Mouse (Mus musculus) liver, postnatal 0 days (tissue): Measurements from ENCODE around the gene Pgpep1. TPM values are rescaled to one million over a fixed set of nuclear protein-coding genes. Genes with fewer than 3 reads are reported as not detected.
A peak's percentile ranks its signal among the peaks of the same experiment; 100 is the strongest.

Experiments
- ATAC-seq: fragments of 200-750 bp; cut with Nextera tagmentation; 2 replicates; pipeline ENCODE4 v1.8.0; 2017; ENCODE audit warnings: mild to moderate bottlenecking, moderate library complexity
- DNase-seq: peaks from one replicate; pipeline ENCODE4 v3.0.0-alpha.2; 2016
- H3K27ac ChIP-seq: fragments of 300-500 bp; sonication (generic); 2 replicates; pipeline ENCODE4 v1.5.1; 2014; ENCODE audit warnings: antibody characterized with exemption, moderate library complexity, mild to moderate bottlenecking, low read depth
- H3K27me3 ChIP-seq: fragments of 300-500 bp; sonication (generic); 2 replicates; pipeline ENCODE4 v1.6.1; 2014; ENCODE audit warnings: low read length, control low read depth, mixed read lengths; ENCODE audit not compliant: insufficient read depth
- H3K36me3 ChIP-seq: fragments of 300-500 bp; sonication (generic); replicated peaks from 2 replicates; pipeline ENCODE4 v1.6.1; 2014; ENCODE audit warnings: mild to moderate bottlenecking, control low read depth, low read length, moderate library complexity, mixed read lengths; ENCODE audit not compliant: insufficient read depth
- H3K4me1 ChIP-seq: fragments of 300-500 bp; sonication (generic); 2 replicates; pipeline ENCODE4 v1.6.1; 2014; ENCODE audit warnings: antibody characterized with exemption, mild to moderate bottlenecking, control low read depth; ENCODE audit not compliant: insufficient read depth
- H3K4me2 ChIP-seq: fragments of 300-500 bp; sonication (generic); 2 replicates; pipeline ENCODE4 v1.6.1; 2014; ENCODE audit warnings: low read depth, mild to moderate bottlenecking, low read length, moderate library complexity, mixed read lengths
- H3K4me3 ChIP-seq: fragments of 300-500 bp; sonication (generic); 2 replicates; pipeline ENCODE4 v1.5.1; 2014; ENCODE audit warnings: low read depth, low read length
- H3K9ac ChIP-seq: fragments of 300-500 bp; sonication (generic); replicated peaks from 2 replicates; pipeline ENCODE4 v1.6.1; 2014; ENCODE audit warnings: mild to moderate bottlenecking, moderate library complexity
- H3K9me3 ChIP-seq: fragments of 300-500 bp; sonication (generic); 2 replicates; pipeline ENCODE4 v1.6.1; 2016; ENCODE audit warnings: mild to moderate bottlenecking, control low read depth, low read length, mixed read lengths
- CTCF ChIP-seq: sonication (generic); IDR thresholded peaks from 2 replicates; pipeline ENCODE4 v1.5.1; 2016; ENCODE audit warnings: antibody characterized with exemption, low read depth
- EP300 ChIP-seq: IDR thresholded peaks from 2 replicates; pipeline ENCODE4 v1.6.1; 2016; ENCODE audit warnings: antibody characterized with exemption, low read depth, mild to moderate bottlenecking
- WGBS: fragments of 180-500 bp; shearing (Covaris S2); extraction: QIAGEN DNeasy Blood & Tissue Kit; methylation state at CpG from one replicate; pipeline ENCODE4 v1.1.7; 2014; ENCODE audit not compliant: insufficient replicate concordance; 5-methylcytosine and 5-hydroxymethylcytosine counted together
- polyA plus RNA-seq: library from polyadenylated mRNA; unstranded; fragments of >200 nt; fragmentation: Nextera tagmentation; extraction: Ambion mirVana; gene quantifications from 2 replicates; pipeline ENCODE4 v1.2.1, GENCODE M21; 2015

The Pgpep1 gene
- polyA plus RNA-seq, 1 experiment from 2014 or later, result 31.0 TPM

GRCm38 (mm10) chr8:70672325-70673078 lies 12.3 kb upstream of the Pgpep1 start:
- peak overlapping the region; percentile 84 for H3K4me3 ChIP-seq
- H3K4me2 ChIP-seq, result peak overlapping the region; percentile 84
- H3K27ac ChIP-seq, result peak overlapping the region; percentile 99
- H3K9me3 ChIP-seq, result no peaks in the 10 kb centered on the region
- H3K9ac ChIP-seq, result peak overlapping the region; percentile 74
- no peak for TF ChIP-seq CTCF
- no peak for TF ChIP-seq EP300
- no peaks in the 10 kb centered on the region for H3K27me3 ChIP-seq
- H3K36me3 ChIP-seq, result no peaks in the 10 kb centered on the region
- ATAC-seq, result peak; percentile 8
- peaks cover 26% of the 10 kb centered on the region for H3K4me1 ChIP-seq
- DNase-seq, result no peak
- WGBS, result 31% methylated on average over 19 of the region's 19 CpGs

- 71% methylated on average over 10 of the region's 10 CpGs for WGBS
- Histone ChIP-seq H3K36me3 (no peaks in the 10 kb centered on the region), H3K27ac (0 out of 2 replicates have a peak overlapping the region, but pooled peaks have one; percentile 99), H3K4me1 (peaks cover 23% of the 10 kb centered on the region), H3K4me2 (no peak overlapping the region), H3K9me3 (no peaks in the 10 kb centered on the region), H3K4me3 (no peak overlapping the region), H3K27me3 (no peaks in the 10 kb centered on the region), H3K9ac (no peak overlapping the region)
- no peak for ATAC-seq
- DNase-seq, result no peak
- TF ChIP-seq EP300 (no peak), CTCF (no peak)
Measured at GRCm38 (mm10) chr8:70671615-70672324, 11.6 kb upstream of the Pgpep1 start.

GRCm38 (mm10) chr8:70667071-70667470 lies 6.9 kb upstream of the Pgpep1 start:
- ATAC-seq, result no peak
- Histone ChIP-seq H3K27me3 (no peaks in the 10 kb centered on the region), H3K9ac (no peak overlapping the region), H3K4me1 (peaks cover 6% of the 10 kb centered on the region), H3K36me3 (no peaks in the 10 kb centered on the region), H3K27ac (no peak overlapping the region), H3K4me2 (no peak overlapping the region), H3K4me3 (no peak overlapping the region), H3K9me3 (no peaks in the 10 kb centered on the region)
- DNase-seq, result no peak
- TF ChIP-seq CTCF (no peak), EP300 (no peak)
- WGBS, result 59% methylated on average over 5 of the region's 5 CpGs

DNA sequence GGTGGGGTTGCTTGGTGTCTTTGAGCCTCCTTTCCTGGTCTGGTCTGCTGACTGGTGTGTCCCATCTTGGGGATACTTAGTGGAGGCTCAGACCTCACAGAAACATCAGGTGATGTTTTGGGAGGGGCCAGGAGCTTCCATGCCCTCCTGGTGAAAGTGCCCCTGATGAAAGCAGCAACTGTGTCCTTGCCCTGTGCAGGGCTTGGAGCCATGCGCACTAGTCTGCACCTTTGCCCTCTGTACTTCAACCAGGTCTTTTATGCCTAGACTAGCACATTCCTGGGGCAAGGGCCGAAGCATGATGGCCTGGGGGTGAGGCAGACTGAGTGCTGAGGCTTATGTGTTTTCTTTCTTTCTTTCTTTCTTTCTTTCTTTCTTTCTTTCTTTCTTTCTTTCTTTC lies 5.4 kb upstream of the Pgpep1 start:
- no peak overlapping the region for H3K4me3 ChIP-seq
- ATAC-seq (peak; percentile 82), DNase-seq (no peak)
- H3K9me3 ChIP-seq, result no peaks in the 10 kb centered on the region
- no peak overlapping the region for H3K9ac ChIP-seq
- no peaks in the 10 kb centered on the region for H3K36me3 ChIP-seq
- no peak overlapping the region for H3K27ac ChIP-seq
- WGBS, result 65% methylated on average over 2 of the region's 2 CpGs
- no peaks in the 10 kb centered on the region for H3K27me3 ChIP-seq
- TF ChIP-seq CTCF (no peak), EP300 (no peak)
- peaks cover 6% of the 10 kb centered on the region for H3K4me1 ChIP-seq
- H3K4me2 ChIP-seq, result no peak overlapping the region

DNA sequence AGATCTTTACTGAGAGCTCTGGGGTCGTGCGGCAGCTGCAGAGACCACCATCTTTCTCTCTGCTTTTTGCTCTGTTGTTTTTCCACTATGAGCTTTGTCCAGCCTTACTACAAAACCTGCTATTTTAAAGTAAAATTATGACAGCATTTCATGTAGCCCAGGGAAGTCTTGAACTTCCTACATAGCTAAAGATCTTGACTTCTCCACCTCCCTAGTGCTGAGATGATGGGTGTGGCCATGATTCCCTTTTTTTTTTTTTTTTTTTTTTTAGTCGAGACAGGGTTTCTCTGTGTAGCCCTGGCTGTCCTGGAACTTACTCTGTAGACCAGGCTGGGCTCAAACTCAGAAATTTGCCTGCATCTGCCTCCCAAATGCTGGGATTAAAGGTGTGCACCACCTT lies 4.4 kb upstream of the Pgpep1 start:
- no peak for TF ChIP-seq CTCF
- no peak for TF ChIP-seq EP300
- Histone ChIP-seq H3K27me3 (no peaks in the 10 kb centered on the region), H3K36me3 (no peaks in the 10 kb centered on the region), H3K4me3 (no peak overlapping the region), H3K4me2 (no peak overlapping the region), H3K4me1 (peaks cover 15% of the 10 kb centered on the region), H3K9me3 (no peaks in the 10 kb centered on the region), H3K9ac (no peak overlapping the region), H3K27ac (no peak overlapping the region)
- ATAC-seq (no peak), DNase-seq (no peak)
- WGBS, result 63% methylated on average over 3 of the region's 3 CpGs

DNA sequence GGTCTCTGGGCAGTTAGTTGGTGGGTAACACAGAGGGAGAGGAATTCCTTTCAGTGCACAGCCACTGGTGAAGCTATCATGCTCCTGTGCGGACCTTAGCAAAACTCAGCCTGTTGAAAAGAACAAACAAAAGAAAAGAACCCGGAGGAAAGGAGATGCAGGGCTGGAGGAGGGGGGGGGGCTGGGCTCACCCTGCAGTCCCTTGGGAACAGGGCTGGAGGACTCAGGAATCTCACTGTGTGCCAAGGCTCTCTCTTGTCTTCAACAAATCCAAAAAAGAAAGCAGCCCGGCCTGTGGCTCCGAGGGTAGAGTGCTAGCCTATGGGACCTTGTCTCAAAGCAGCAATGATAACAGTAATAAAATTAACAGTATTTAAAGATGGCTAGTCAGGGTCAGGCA lies 3.5 kb upstream of the Pgpep1 start:
- Histone ChIP-seq H3K36me3 (no peaks in the 10 kb centered on the region), H3K27me3 (no peaks in the 10 kb centered on the region), H3K4me3 (no peak overlapping the region), H3K4me2 (no peak overlapping the region), H3K9me3 (no peaks in the 10 kb centered on the region), H3K4me1 (peaks cover 18% of the 10 kb centered on the region), H3K27ac (no peak overlapping the region), H3K9ac (no peak overlapping the region)
- WGBS, result 66% methylated on average over 4 of the region's 4 CpGs
- DNase-seq (no peak), ATAC-seq (no peak)
- TF ChIP-seq EP300 (no peak), CTCF (no peak)
